Mouse (Mus musculus) lung, postnatal 0 days (tissue): ENCODE results near the gene Mup21. TPM values are rescaled to one million over a fixed set of nuclear protein-coding genes. Genes with fewer than 3 reads are reported as not detected.
A peak's percentile ranks its signal among the peaks of the same experiment; 100 is the strongest.
"Not testable (repeated sequence)": the region's sequence is repeated elsewhere in the genome, so short reads cannot be mapped to it uniquely, and the experiment has no call there.

Source experiments
- ATAC-seq: fragments of 200-750 bp; cut with Nextera tagmentation; 2 replicates; pipeline ENCODE4 v1.8.0; 2017; ENCODE audit warnings: moderate library complexity
- DNase-seq: peaks from one replicate; pipeline ENCODE4 v3.0.0-alpha.2; 2016; ENCODE audit warnings: low spot score
- H3K27ac ChIP-seq: fragments of 300-500 bp; sonication (generic); 2 replicates; pipeline ENCODE4 v1.5.1; 2014; ENCODE audit warnings: antibody characterized with exemption, mild to moderate bottlenecking, low read length, mixed read lengths
- H3K27me3 ChIP-seq: fragments of 300-500 bp; sonication (generic); replicated peaks from 2 replicates; pipeline ENCODE4 v1.6.1; 2014; ENCODE audit warnings: low read length, mixed read lengths; ENCODE audit not compliant: insufficient read depth
- H3K36me3 ChIP-seq: fragments of 300-500 bp; sonication (generic); 2 replicates; pipeline ENCODE4 v1.6.1; 2014; ENCODE audit warnings: low read length, mixed read lengths; ENCODE audit not compliant: insufficient read depth
- H3K4me1 ChIP-seq: fragments of 300-500 bp; sonication (generic); 2 replicates; pipeline ENCODE4 v1.6.1; 2014; ENCODE audit warnings: antibody characterized with exemption, low read depth, low read length, mixed read lengths; ENCODE audit not compliant: insufficient read depth
- H3K4me2 ChIP-seq: fragments of 300-500 bp; sonication (generic); replicated peaks from 2 replicates; pipeline ENCODE4 v1.6.1; 2014; ENCODE audit warnings: low read depth, mild to moderate bottlenecking, low read length, moderate library complexity, mixed read lengths
- H3K4me3 ChIP-seq: fragments of 300-500 bp; sonication (generic); 2 replicates; pipeline ENCODE4 v1.5.1; 2014; ENCODE audit warnings: low read depth, low read length
- H3K9ac ChIP-seq: fragments of 300-500 bp; sonication (generic); replicated peaks from 2 replicates; pipeline ENCODE4 v1.6.1; 2014; ENCODE audit warnings: low read depth, mild to moderate bottlenecking
- H3K9me3 ChIP-seq: fragments of 300-500 bp; sonication (generic); 2 replicates; pipeline ENCODE4 v1.6.1; 2016; ENCODE audit warnings: low read length, mixed read lengths
- CTCF ChIP-seq: IDR thresholded peaks from 2 replicates; pipeline ENCODE4 v1.5.1; 2016; ENCODE audit warnings: antibody characterized with exemption, mild to moderate bottlenecking
- EP300 ChIP-seq: IDR thresholded peaks from 2 replicates; pipeline ENCODE4 v1.6.1; 2016; ENCODE audit warnings: antibody characterized with exemption, mild to moderate bottlenecking, control low read depth
- WGBS: fragments of 180-500 bp; shearing (Covaris S2); extraction: QIAGEN DNeasy Blood & Tissue Kit; methylation state at CpG from one replicate; pipeline ENCODE4 v1.1.7; 2014; 5-methylcytosine and 5-hydroxymethylcytosine counted together
- polyA plus RNA-seq: library from polyadenylated mRNA; unstranded; fragments of >200 nt; fragmentation: Nextera tagmentation; extraction: Ambion mirVana; gene quantifications from 2 replicates; pipeline ENCODE4 v1.2.1, GENCODE M21; 2015

Mup21 gene
- polyA plus RNA-seq = not detected in 2 replicates

- no peaks in the 10 kb centered on the region for H3K9me3 ChIP-seq
- H3K27me3 ChIP-seq = no peaks in the 10 kb centered on the region
- H3K4me1 ChIP-seq = no peaks in the 10 kb centered on the region
- H3K9ac ChIP-seq = no peak within 1 kb of the TSS
- 62% methylated on average over 2 of the region's 2 CpGs for WGBS
- no peak within 1 kb of the TSS for H3K27ac ChIP-seq
- no peaks in the 10 kb centered on the region for H3K36me3 ChIP-seq
- no peak for ATAC-seq
- no peak for DNase-seq
- no peak within 1 kb of the TSS for H3K4me2 ChIP-seq
- H3K4me3 ChIP-seq = no peak within 1 kb of the TSS
- TF ChIP-seq CTCF = no peak
Observed at GRCm38 (mm10) chr4:62150811-62151210, at the start of gene Mup21. Gene Mup21 (minus strand): TSS chr4:62150863.

- no peak for DNase-seq
Observed at GRCm38 (mm10) chr4:62199923-62200529, 49.4 kb upstream of the Mup21 start.

GRCm38 (mm10) chr4:62188778-62189177 is 38.1 kb upstream of the Mup21 start:
- Histone ChIP-seq H3K27me3 (no peaks in the 10 kb centered on the region), H3K4me3 (no peak overlapping the region), H3K9me3 (peaks cover 26% of the 10 kb centered on the region), H3K27ac (no peak overlapping the region), H3K4me2 (no peak overlapping the region), H3K36me3 (peaks cover 34% of the 10 kb centered on the region), H3K9ac (no peak overlapping the region), H3K4me1 (no peaks in the 10 kb centered on the region)
- ATAC-seq = no peak
- TF ChIP-seq CTCF (no peak), EP300 (no peak)
- no peak for DNase-seq

More at GRCm38 (mm10) chr4:62199923-62200529, 49.4 kb upstream of the Mup21 start:
- Histone ChIP-seq H3K27me3 (no peaks in the 10 kb centered on the region), H3K27ac (no peak overlapping the region), H3K4me3 (no peak overlapping the region), H3K4me2 (no peak overlapping the region), H3K9me3 (no peaks in the 10 kb centered on the region), H3K4me1 (no peaks in the 10 kb centered on the region), H3K36me3 (peaks cover 24% of the 10 kb centered on the region; the same call in 1 of the 2 replicates), H3K9ac (no peak overlapping the region)
- no peak for ATAC-seq
- WGBS = 60% methylated on average over 7 of the region's 7 CpGs
- TF ChIP-seq CTCF (no peak), EP300 (no peak)

DNA sequence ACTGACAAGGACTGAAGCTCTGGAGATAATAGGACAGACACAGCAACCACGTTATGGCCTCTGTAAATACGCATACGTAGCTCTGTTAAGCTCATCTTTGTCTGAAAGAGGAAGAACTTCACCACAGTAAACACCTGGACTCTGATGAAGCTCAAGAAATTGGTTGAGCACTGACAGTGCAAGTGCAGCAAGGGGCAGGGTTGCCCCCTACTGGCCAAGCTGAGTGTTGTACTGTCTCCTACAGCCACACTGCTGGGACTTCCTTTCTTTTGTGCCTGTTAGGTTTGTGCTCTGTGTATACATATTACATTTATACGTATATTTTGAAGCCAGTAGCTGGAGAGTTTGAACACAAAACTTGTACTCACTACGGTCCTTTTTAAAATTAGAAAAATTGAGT is 26.6 kb upstream of the Mup21 start:
- Histone ChIP-seq H3K4me2 (no peak overlapping the region), H3K4me3 (no peak overlapping the region), H3K36me3 (no peaks in the 10 kb centered on the region), H3K9me3 (no peaks in the 10 kb centered on the region), H3K27ac (no peak overlapping the region), H3K27me3 (no peaks in the 10 kb centered on the region), H3K4me1 (no peaks in the 10 kb centered on the region), H3K9ac (no peak overlapping the region)
- ATAC-seq = no peak
- DNase-seq = no peak
- 42% methylated on average over 5 of the region's 5 CpGs for WGBS
- TF ChIP-seq EP300 (no peak), CTCF (peak; percentile 65)

DNA sequence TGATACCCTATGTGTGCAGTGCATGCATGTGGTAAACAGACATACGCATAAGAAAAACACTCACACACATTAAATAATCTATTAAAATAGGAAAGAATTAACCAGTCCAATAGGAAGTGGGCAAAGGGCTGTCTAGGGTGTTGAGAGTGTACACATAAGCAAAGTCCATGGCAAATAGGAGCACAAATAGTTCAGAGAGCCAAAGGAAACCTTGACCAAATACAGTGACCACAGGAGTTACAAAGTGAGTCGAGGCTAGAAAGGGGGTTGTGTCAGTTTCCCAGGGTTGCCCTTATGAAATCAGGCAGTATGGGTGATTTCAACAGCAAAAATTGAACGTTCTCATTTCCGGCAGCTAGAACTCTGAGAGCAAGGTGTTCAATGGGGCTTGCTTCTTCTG is 23.8 kb upstream of the Mup21 start:
- no peaks in the 10 kb centered on the region for H3K4me1 ChIP-seq
- ATAC-seq = no peak
- no peaks in the 10 kb centered on the region for H3K9me3 ChIP-seq
- no peak overlapping the region for H3K4me2 ChIP-seq
- no peak for TF ChIP-seq CTCF
- TF ChIP-seq EP300 = no peak
- no peak overlapping the region for H3K4me3 ChIP-seq
- 76% methylated on average over 4 of the region's 4 CpGs for WGBS
- no peaks in the 10 kb centered on the region for H3K36me3 ChIP-seq
- no peak for DNase-seq
- H3K27ac ChIP-seq = no peak overlapping the region
- no peak overlapping the region for H3K9ac ChIP-seq
- no peaks in the 10 kb centered on the region for H3K27me3 ChIP-seq

GRCm38 (mm10) chr4:62167636-62168035 is 17.0 kb upstream of the Mup21 start:
- H3K36me3 ChIP-seq, H3K27me3 ChIP-seq, H3K9ac ChIP-seq, H3K4me1 ChIP-seq, H3K4me3 ChIP-seq, DNase-seq, H3K4me2 ChIP-seq, H3K27ac ChIP-seq, ATAC-seq, H3K9me3 ChIP-seq: not testable (repeated sequence)
- 89% methylated on average over 13 of the region's 13 CpGs for WGBS

DNA sequence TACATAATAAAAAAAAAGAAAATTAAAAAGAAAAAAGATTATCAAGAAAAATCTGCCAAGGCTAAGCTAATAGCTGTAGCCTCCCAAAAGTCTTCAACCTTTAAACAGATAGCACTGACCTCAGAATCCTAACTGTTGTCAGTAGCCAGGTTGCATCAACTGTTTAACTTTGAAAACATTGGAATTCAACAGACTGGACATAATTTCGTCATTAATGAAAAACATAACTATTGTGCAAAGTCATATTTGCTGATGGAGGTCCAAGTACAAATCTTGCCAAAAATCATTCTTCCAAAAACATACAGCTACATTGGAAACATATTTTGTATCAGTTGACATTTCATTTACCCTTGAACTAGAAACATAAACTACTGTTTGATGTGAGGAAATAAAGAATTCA is 7.7 kb upstream of the Mup21 start:
- Histone ChIP-seq H3K4me1 (no peaks in the 10 kb centered on the region), H3K4me2 (no peak overlapping the region), H3K27me3 (no peaks in the 10 kb centered on the region), H3K4me3 (no peak overlapping the region), H3K27ac (no peak overlapping the region), H3K9ac (no peak overlapping the region), H3K9me3 (no peaks in the 10 kb centered on the region), H3K36me3 (no peaks in the 10 kb centered on the region)
- no peak for TF ChIP-seq EP300
- TF ChIP-seq CTCF = no peak
- 43% methylated on average over 1 of the region's 1 CpGs for WGBS
- no peak for DNase-seq
- no peak for ATAC-seq
